Comparison of ENCODE assay signal across 9 mouse cellular contexts in genomic region chr1:155212493-155212892, GRCm38 (mm10). TPM values are rescaled to one million over a fixed set of nuclear protein-coding genes. Genes with fewer than 3 reads are reported as not detected.
A peak's percentile ranks its signal among the peaks of the same experiment; 100 is the strongest.
DNase-seq lines count a peak whose midpoint lies in the region; ATAC-seq and TF ChIP-seq lines count a peak whose summit lies in the region.
"Had no signal": no experiment of that assay in that cellular context is flagged by ENCODE, and none has a peak within 500 bp of the region (broad histone marks: within the 10 kb centered on the region; RNA-seq: fewer than 3 reads in every experiment).

No protein-coding gene starts in this region.

- no peak overlapping the region for H3K27ac ChIP-seq in kidney, adult 2 months (ENCODE audit: insufficient read depth, low read depth, low read length)
- peak overlapping the region; percentile 52 to 70; a peak in 3 of 4 replicates for H3K27ac ChIP-seq in heart, embryonic 14.5 days (replicated peaks in 1 of 2; ENCODE audit: control insufficient read depth in 1 of 2, insufficient read depth in 1 of 2, low read depth in 2 of 2, low read length in 2 of 2)
- peak overlapping the region; percentile 68 for H3K27ac ChIP-seq in limb, embryonic 11.5 days (replicated peaks; ENCODE audit: low read depth, low read length)

- H3K4me2 ChIP-seq in heart, embryonic 14.5 days (ENCODE audit: low read length), result no peak overlapping the region
- no peak overlapping the region for H3K4me2 ChIP-seq in limb, embryonic 11.5 days (ENCODE audit: low read depth, severe bottlenecking)

- peak; percentile 17 for DNase-seq in kidney, adult 9 months
- DNase-seq in kidney, adult 2 months, result no peak
- DNase-seq in embryo, embryonic 10.5 days (ENCODE audit: low spot score), result peak; percentile 89
- DNase-seq in limb, embryonic 11.5 days (ENCODE audit: low spot score), result peak; percentile 89
- peak; percentile 75 for DNase-seq in retina, embryonic 14.5 days (ENCODE audit: low spot score)
- DNase-seq in cerebellum, adult 8-10 months, result no peak

- H3K4me1 ChIP-seq in kidney, adult 2 months (ENCODE audit: control insufficient read depth, insufficient read depth, low read length), result peaks cover 24% of the 10 kb centered on the region; the same call in 1 of the 2 replicates
- peaks cover 28 to 42% of the 10 kb centered on the region in 2 experiments for H3K4me1 ChIP-seq in heart, embryonic 14.5 days (ENCODE audit: control insufficient read depth in 2 of 2, insufficient read depth in 2 of 2, low read length in 2 of 2)
- H3K4me1 ChIP-seq in limb, embryonic 11.5 days (ENCODE audit: control insufficient read depth, insufficient read depth, low read length), result peaks cover 56% of the 10 kb centered on the region

- H3K4me3 ChIP-seq in kidney, adult 2 months (ENCODE audit: insufficient read depth, low read depth, low read length), result no peak overlapping the region
- no peak overlapping the region for H3K4me3 ChIP-seq in heart, embryonic 14.5 days (ENCODE audit: control insufficient read depth in 1 of 2, insufficient read depth in 1 of 2, low read depth in 1 of 2, low read length in 2 of 2)
- no peak overlapping the region for H3K4me3 ChIP-seq in limb, embryonic 11.5 days (ENCODE audit: low read depth, low read length)

- peak; percentile 19; the same call in 1 of the 2 replicates for ATAC-seq in heart, embryonic 14.5 days (ENCODE audit: insufficient number of reproducible peaks, insufficient read depth, low FRiP score, low read depth)
- ATAC-seq in limb, embryonic 11.5 days (ENCODE audit: insufficient number of reproducible peaks, low FRiP score, low TSS enrichment, low read depth), result peak; percentile 77
- ATAC-seq in activated CD4-positive, CD25-positive, alpha-beta regulatory T cell, adult 4 months, result no peak

- H3K27me3 ChIP-seq in kidney, adult 2 months (replicated peaks; ENCODE audit: control insufficient read depth, insufficient read depth, low read length), result no peaks in the 10 kb centered on the region
- no peaks in the 10 kb centered on the region for H3K27me3 ChIP-seq in heart, embryonic 14.5 days (ENCODE audit: control insufficient read depth, insufficient read depth, low read length)
- no peaks in the 10 kb centered on the region for H3K27me3 ChIP-seq in limb, embryonic 11.5 days (ENCODE audit: control insufficient read depth, insufficient read depth, low read length)

- 63% methylated on average over 6 of the region's 6 CpGs for WGBS in kidney, adult 2 months
- 41% methylated on average over 6 of the region's 6 CpGs for WGBS in heart, embryonic 14.5 days
- WGBS in limb, embryonic 11.5 days, result 8% methylated on average over 6 of the region's 6 CpGs

- peaks cover 2% of the 10 kb centered on the region; the same call in 1 of the 2 replicates for H3K36me3 ChIP-seq in kidney, adult 2 months (ENCODE audit: control insufficient read depth, insufficient read depth, low read length)
- peaks cover 34% of the 10 kb centered on the region for H3K36me3 ChIP-seq in heart, embryonic 14.5 days (ENCODE audit: control insufficient read depth, insufficient read depth, low read length)
- H3K36me3 ChIP-seq in limb, embryonic 11.5 days (ENCODE audit: control insufficient read depth, insufficient read depth, low read length), result no peaks in the 10 kb centered on the region

- H3K9me3 ChIP-seq in heart, embryonic 14.5 days (ENCODE audit: control insufficient read depth, low read length), result no peaks in the 10 kb centered on the region
- H3K9me3 ChIP-seq in limb, embryonic 11.5 days (ENCODE audit: control insufficient read depth, low read length), result no peaks in the 10 kb centered on the region
- H3K9me3 ChIP-seq: G1E had no signal

- H3K9ac ChIP-seq in heart, embryonic 14.5 days (ENCODE audit: low read length), result peak overlapping the region; percentile 61
- H3K9ac ChIP-seq in limb, embryonic 11.5 days (ENCODE audit: low read length), result peak overlapping the region; percentile 35

- no peak for TF ChIP-seq CTCF in kidney, adult 2 months (conservative IDR thresholded peaks at IDR 0.05; ENCODE audit: insufficient read depth, insufficient read length, low read depth, low read length)

- TF ChIP-seq POLR2A in kidney, adult 2 months (IDR thresholded peaks at IDR 0.05; ENCODE audit: low read depth, low read length), result no peak

RNA-seq across cellular contexts. Expression of gene BC034090, which starts 31.8 kb away (rescaled TPM):
- polyA plus RNA-seq in kidney, adult 2 months (2012; rRNA removed), result 92.2 and 98.3 TPM in 2 replicates
- polyA plus RNA-seq in heart, embryonic 14.5 days (2014; fragmentation: Nextera tagmentation; extraction: Ambion mirVana), result 6.9 and 7.2 TPM in 2 replicates
- polyA plus RNA-seq in limb, embryonic 11.5 days (2014; fragmentation: Nextera tagmentation; extraction: Ambion mirVana), result 2.8 and 3.8 TPM in 2 replicates
- polyA plus RNA-seq in activated CD4-positive, CD25-positive, alpha-beta regulatory T cell, adult 4 months (2017; shearing (Covaris generic)), result 1 to 10 TPM in 1 of 2 experiments, under 1 TPM in 1; 0.85 to 1.3 TPM

RNA-seq across cellular contexts. Expression of gene Stx6, which starts 54.0 kb away (rescaled TPM):
- polyA plus RNA-seq in kidney, adult 2 months (2012; rRNA removed), result 38.9 and 42.6 TPM in 2 replicates
- 54.8 and 56.4 TPM in 2 replicates for polyA plus RNA-seq in heart, embryonic 14.5 days (2014; fragmentation: Nextera tagmentation; extraction: Ambion mirVana)
- 91.8 and 116 TPM in 2 replicates for polyA plus RNA-seq in limb, embryonic 11.5 days (2014; fragmentation: Nextera tagmentation; extraction: Ambion mirVana)
- polyA plus RNA-seq in activated CD4-positive, CD25-positive, alpha-beta regulatory T cell, adult 4 months (2017; shearing (Covaris generic)), result 10 to 100 TPM; 49.7 to 56.1 TPM

Comparison
In these comparisons a context has a peak if more than half of its experiments do, and no peak if none do; other contexts are left out.
1. DNase-seq: peak in kidney, adult 9 months (single experiment), embryo, embryonic 10.5 days (single experiment), limb, embryonic 11.5 days (single experiment) and retina, embryonic 14.5 days (single experiment); none in kidney, adult 2 months (single experiment) and cerebellum, adult 8-10 months (single experiment).
2. RNA of gene BC034090, which starts 31.8 kb away (polyA plus RNA-seq): 92.2 to 98.3 TPM in kidney, adult 2 months; 6.9 to 7.2 TPM in heart, embryonic 14.5 days, 2.8 to 3.8 TPM in limb, embryonic 11.5 days and 0.85 to 1.3 TPM in activated CD4-positive, CD25-positive, alpha-beta regulatory T cell, adult 4 months; every median in the first group is over 10 times any median in the second.